Mouse (Mus musculus) cerebellum, adult 9-10 months (tissue): Measurements from ENCODE around the gene Kdm2b.

Source experiments
- DNase-seq: peaks from one replicate; pipeline ENCODE4 v3.0.0; 2022

The Kdm2b gene

GRCm38 (mm10) chr5:122989551-122990330 is at the start of gene Kdm2b:
TSS of gene Kdm2b (minus strand) at chr5:122989823.
- peak; percentile 58 for DNase-seq

GRCm38 (mm10) chr5:123039120-123039752 is 49.6 kb upstream of the Kdm2b start:
- DNase-seq = no peak

- DNase-seq = no peak
Measured at GRCm38 (mm10) chr5:123038115-123038514, 48.5 kb upstream of the Kdm2b start.

GRCm38 (mm10) chr5:123035564-123035963 is 45.9 kb upstream of the Kdm2b start:
- no peak for DNase-seq

- DNase-seq = no peak
Measured at GRCm38 (mm10) chr5:123035089-123035488, 45.5 kb upstream of the Kdm2b start.

- no peak for DNase-seq
Measured at GRCm38 (mm10) chr5:123033646-123034160, 44.1 kb upstream of the Kdm2b start.

- no peak for DNase-seq
Measured at GRCm38 (mm10) chr5:123031312-123031711, 41.7 kb upstream of the Kdm2b start.

GRCm38 (mm10) chr5:123029729-123030128 is 40.1 kb upstream of the Kdm2b start:
- DNase-seq = no peak

GRCm38 (mm10) chr5:123027436-123027835 is 37.8 kb upstream of the Kdm2b start:
- DNase-seq = no peak

GRCm38 (mm10) chr5:123026414-123026813 is 36.8 kb upstream of the Kdm2b start:
- DNase-seq = no peak

GRCm38 (mm10) chr5:123024965-123025573 is 35.4 kb upstream of the Kdm2b start:
- DNase-seq = no peak

- no peak for DNase-seq
Measured at GRCm38 (mm10) chr5:123024312-123024711, 34.7 kb upstream of the Kdm2b start.

- no peak for DNase-seq
Measured at GRCm38 (mm10) chr5:123023049-123023448, 33.4 kb upstream of the Kdm2b start.

- no peak for DNase-seq
Measured at GRCm38 (mm10) chr5:123021438-123021837, 31.8 kb upstream of the Kdm2b start.

- no peak for DNase-seq
Measured at GRCm38 (mm10) chr5:123020426-123020825, 30.8 kb upstream of the Kdm2b start.

- DNase-seq = no peak
Measured at GRCm38 (mm10) chr5:123019336-123020016, 29.9 kb upstream of the Kdm2b start.

- DNase-seq = no peak
Measured at GRCm38 (mm10) chr5:123017504-123017903, 27.9 kb upstream of the Kdm2b start.

- no peak for DNase-seq
Measured at GRCm38 (mm10) chr5:123015915-123016314, 26.3 kb upstream of the Kdm2b start.

GRCm38 (mm10) chr5:123014753-123015701 is 25.4 kb upstream of the Kdm2b start, which contains the start of gene Orai1:
TSS of gene Orai1 (plus strand) at chr5:123015074.
- DNase-seq = peak; percentile 98

- peak; percentile 86 for DNase-seq
Measured at GRCm38 (mm10) chr5:123013599-123014315, 24.1 kb upstream of the Kdm2b start.

- no peak for DNase-seq
Measured at GRCm38 (mm10) chr5:123011705-123012104, 22.1 kb upstream of the Kdm2b start.
